Mouse (Mus musculus): Measurements from ENCODE around the gene Abcc6. TPM values are rescaled to one million over a fixed set of nuclear protein-coding genes. Genes with fewer than 3 reads are reported as not detected.

Gene Abcc6
- total and polyA plus RNA-seq, 3 experiments: 2.2 to 10.5 (median 6.4) TPM

DNA sequence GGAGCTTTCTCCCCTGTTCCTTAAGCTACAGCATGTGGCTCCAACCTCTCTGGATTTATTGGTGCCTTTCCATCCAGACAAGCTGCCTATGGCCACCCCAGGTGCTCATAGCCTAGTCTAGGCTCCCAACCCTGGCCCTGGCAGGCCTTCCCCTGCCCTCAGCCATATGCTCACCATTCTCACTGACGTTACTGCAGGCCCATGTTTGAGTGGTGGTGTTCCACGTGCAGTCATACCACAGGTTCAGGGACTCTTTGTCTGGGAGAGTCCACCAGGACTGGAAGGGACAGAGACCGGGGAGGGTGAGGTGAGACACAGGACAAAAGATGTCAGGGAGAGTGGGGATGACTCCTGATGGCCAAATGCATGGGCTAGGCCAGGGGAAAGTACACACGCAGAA, 110.3 kb downstream of the Abcc6 start:
- H3K36me3 ChIP-seq (replicated peaks in 1 of 2; ENCODE audit: control insufficient read depth in 1 of 2, insufficient read depth in 1 of 2, low read length in 1 of 2): peaks cover 0 to 37% of the 10 kb centered on the region in 2 experiments
- peaks cover 10% of the 10 kb centered on the region for H3K9me3 ChIP-seq (replicated peaks; ENCODE audit: low read length)
- TF ChIP-seq BHLHE40 (IDR thresholded peaks at IDR 0.05; ENCODE audit: low read depth, low read length): no peak
- no peak for TF ChIP-seq UBTF (IDR thresholded peaks at IDR 0.05; ENCODE audit: low read depth, low read length)
- no peak for TF ChIP-seq MYC (IDR thresholded peaks at IDR 0.05; ENCODE audit: low read depth, low read length)
- no peak for TF ChIP-seq HCFC1 (IDR thresholded peaks at IDR 0.05; ENCODE audit: low read depth, low read length)
- no peak for TF ChIP-seq MAX (IDR thresholded peaks at IDR 0.05; ENCODE audit: low read length)
- no peak for TF ChIP-seq CTCF (conservative IDR thresholded peaks at IDR 0.05 in 1 of 2, IDR thresholded peaks at IDR 0.05 in 1 of 2; ENCODE audit: low read depth in 2 of 2, low read length in 2 of 2)
- no peak for TF ChIP-seq MAFK (IDR thresholded peaks at IDR 0.05; ENCODE audit: insufficient replicate concordance, low read length)
- TF ChIP-seq ETS1 (conservative IDR thresholded peaks at IDR 0.05; ENCODE audit: low read depth, low read length): no peak
- no peak for TF ChIP-seq PAX5 (IDR thresholded peaks at IDR 0.05; ENCODE audit: low read length)
- H3K4me3 ChIP-seq (replicated peaks in 1 of 3; ENCODE audit: low read depth in 2 of 3, low read length in 2 of 3, poor library complexity in 1 of 3): peak overlapping the region in 2 of 3 experiments; percentile 59 to 64
- dilution Hi-C loops (cut with MboI; ENCODE audit: extremely low pct_ligation_motif_present, extremely low pct_unique_long_range_greater_than_20kb, low sequenced_read_pairs) (no loop called here), in situ Hi-C loops (cut with MboI; ENCODE audit: low pct_ligation_motif_present, low pct_unique_long_range_greater_than_20kb, low sequenced_read_pairs) (loop anchor here (10.0 kb wide), 1 partner anchor 185 kb away; no protein-coding TSS in a partner anchor)
- DNase-seq (ENCODE audit: extremely low read depth): no peak
- H3K9ac ChIP-seq (ENCODE audit: insufficient read depth, low read depth): no peak overlapping the region
- H3K79me2 ChIP-seq (replicated peaks; ENCODE audit: control insufficient read depth, extremely low read depth, insufficient read depth, poor library complexity, severe bottlenecking): no peaks in the 10 kb centered on the region
- H3K4me2 ChIP-seq (ENCODE audit: insufficient read depth, low read depth, poor library complexity, severe bottlenecking): no peak overlapping the region
- peaks cover 2 to 68% of the 10 kb centered on the region in 2 experiments; a peak in 3 of 4 replicates for H3K4me1 ChIP-seq (ENCODE audit: control insufficient read depth in 1 of 2, insufficient read depth in 2 of 2)
- no peaks in the 10 kb centered on the region for H3K27me3 ChIP-seq (replicated peaks)
- no peak overlapping the region for H3K27ac ChIP-seq (ENCODE audit: insufficient read depth, low read depth)

DNA sequence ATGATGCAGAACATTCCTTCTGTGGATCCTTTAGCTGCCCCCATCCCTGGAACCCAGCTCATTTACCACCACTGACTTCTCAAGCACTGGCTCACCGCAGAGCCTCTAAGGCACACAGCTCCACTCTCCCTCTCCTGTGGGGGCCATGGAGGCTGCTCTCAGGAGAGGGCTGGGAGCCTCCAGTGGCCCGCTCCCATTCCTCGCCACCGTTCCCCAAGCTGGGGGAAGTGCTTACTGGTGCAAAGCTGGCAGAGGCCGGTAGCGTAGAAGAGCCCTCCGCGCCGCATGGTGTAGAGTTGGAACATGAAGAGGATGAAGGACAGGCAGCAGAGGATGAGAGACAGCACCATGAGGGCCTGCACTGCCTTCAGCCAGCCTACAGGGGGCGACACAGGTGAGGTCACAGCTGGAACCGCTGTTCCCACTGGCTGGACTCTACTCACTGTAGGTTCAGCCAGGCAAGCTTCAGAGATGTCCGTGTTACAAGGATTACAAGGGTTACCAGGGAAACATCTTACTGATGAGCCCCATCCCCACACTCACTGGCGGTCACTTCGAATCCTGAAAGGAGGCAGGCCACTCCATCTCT, 110.9 kb downstream of the Abcc6 start:
- DNase-seq (ENCODE audit: extremely low read depth): no peak
- Histone ChIP-seq H3K27ac (ENCODE audit: insufficient read depth, low read depth) (no peak overlapping the region), H3K79me2 (replicated peaks; ENCODE audit: control insufficient read depth, extremely low read depth, insufficient read depth, poor library complexity, severe bottlenecking) (no peaks in the 10 kb centered on the region), H3K9me3 (replicated peaks; ENCODE audit: low read length) (peaks cover 4% of the 10 kb centered on the region), H3K9ac (ENCODE audit: insufficient read depth, low read depth) (no peak overlapping the region), H3K4me1 (ENCODE audit: control insufficient read depth in 1 of 2, insufficient read depth in 2 of 2) (peaks cover 2 to 68% of the 10 kb centered on the region in 2 experiments; a peak in 3 of 4 replicates), H3K4me3 (replicated peaks in 1 of 3; ENCODE audit: low read depth in 2 of 3, low read length in 2 of 3, poor library complexity in 1 of 3) (peak overlapping the region in 1 of 3 experiments; percentile 59), H3K4me2 (ENCODE audit: insufficient read depth, low read depth, poor library complexity, severe bottlenecking) (no peak overlapping the region), H3K27me3 (replicated peaks) (no peaks in the 10 kb centered on the region), H3K36me3 (replicated peaks in 1 of 2; ENCODE audit: control insufficient read depth in 1 of 2, insufficient read depth in 1 of 2, low read length in 1 of 2) (peaks cover 0 to 42% of the 10 kb centered on the region in 2 experiments)
- TF ChIP-seq SMC3 (IDR thresholded peaks at IDR 0.05; ENCODE audit: low read depth, low read length): peak; percentile 19; the same call in 1 of the 2 replicates
- TF ChIP-seq HCFC1 (IDR thresholded peaks at IDR 0.05; ENCODE audit: low read depth, low read length): no peak
- TF ChIP-seq CTCF (conservative IDR thresholded peaks at IDR 0.05 in 1 of 2, IDR thresholded peaks at IDR 0.05 in 1 of 2; ENCODE audit: low read depth in 2 of 2, low read length in 2 of 2): peak; percentile 61 to 94
- no peak for TF ChIP-seq NRF1 (IDR thresholded peaks at IDR 0.05; ENCODE audit: low read depth, low read length)
- no peak for TF ChIP-seq KAT2A (IDR thresholded peaks at IDR 0.05; ENCODE audit: insufficient replicate concordance, low read length)
- peak; percentile 11 for TF ChIP-seq RAD21 (IDR thresholded peaks at IDR 0.05; ENCODE audit: low read depth, low read length)
- dilution Hi-C loops (cut with MboI; ENCODE audit: extremely low pct_ligation_motif_present, extremely low pct_unique_long_range_greater_than_20kb, low sequenced_read_pairs): no loop called here
- in situ Hi-C loops (cut with MboI; ENCODE audit: low pct_ligation_motif_present, low pct_unique_long_range_greater_than_20kb, low sequenced_read_pairs): no loop called here
